Mouse (Mus musculus): Measurements from ENCODE around the gene Sfpq. TPM values are rescaled to one million over a fixed set of nuclear protein-coding genes. Genes with fewer than 3 reads are reported as not detected.
"Not testable (repeated sequence)": the region's sequence is repeated elsewhere in the genome, so short reads cannot be mapped to it uniquely, and the experiment has no call there.

The Sfpq gene
- polyA plus RNA-seq, 1 experiment from 2014 or later = 160 TPM

GRCm38 (mm10) chr4:126999372-126999771, 21.8 kb upstream of the Sfpq start:
- not testable (repeated sequence) for H3K9me3 ChIP-seq (ENCODE audit: control insufficient read depth, low read length); H3K36me3 ChIP-seq (ENCODE audit: control insufficient read depth, insufficient read depth, low read length); DNase-seq (ENCODE audit: low spot score, missing footprints); H3K4me2 ChIP-seq; ATAC-seq (ENCODE audit: low FRiP score); H3K27ac ChIP-seq (ENCODE audit: low read depth, low read length); H3K4me3 ChIP-seq (ENCODE audit: low read depth, low read length); H3K9ac ChIP-seq (ENCODE audit: low read length); H3K4me1 ChIP-seq (ENCODE audit: control insufficient read depth, insufficient read depth, low read length); H3K27me3 ChIP-seq (ENCODE audit: control insufficient read depth, insufficient read depth, low read length)
- WGBS = 98% methylated on average over 16 of the region's 16 CpGs

DNA sequence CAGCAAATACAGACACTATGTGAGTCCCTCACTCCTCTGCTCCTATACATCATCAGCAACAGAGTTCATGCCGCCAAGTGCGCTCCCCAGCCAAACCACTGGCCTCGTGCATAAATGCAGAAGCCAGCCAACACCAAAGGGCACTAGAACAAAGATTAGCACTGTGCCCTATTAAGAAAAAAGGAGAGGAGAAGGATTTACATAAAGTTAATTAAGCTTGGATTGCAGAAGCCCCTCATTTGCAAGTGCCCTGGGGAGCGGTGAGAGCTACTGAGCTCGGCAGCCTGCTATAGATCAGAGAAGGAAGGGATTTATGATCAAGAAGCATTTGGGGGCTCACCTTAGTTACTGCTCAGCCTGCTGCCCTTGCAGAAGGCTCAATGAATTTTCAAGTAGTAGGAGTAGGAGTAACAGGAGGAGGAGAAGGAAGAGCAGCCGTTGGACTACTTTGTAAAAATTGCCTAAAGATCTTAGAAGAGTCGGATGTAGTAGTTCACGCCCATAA, 20.5 kb upstream of the Sfpq start:
- Histone ChIP-seq H3K9me3 (ENCODE audit: control insufficient read depth, low read length) (no peaks in the 10 kb centered on the region), H3K36me3 (ENCODE audit: control insufficient read depth, insufficient read depth, low read length) (no peaks in the 10 kb centered on the region), H3K27me3 (ENCODE audit: control insufficient read depth, insufficient read depth, low read length) (no peaks in the 10 kb centered on the region), H3K9ac (ENCODE audit: low read length) (no peak overlapping the region), H3K27ac (ENCODE audit: low read depth, low read length) (no peak overlapping the region), H3K4me2 (no peak overlapping the region), H3K4me1 (ENCODE audit: control insufficient read depth, insufficient read depth, low read length) (peaks cover 7% of the 10 kb centered on the region), H3K4me3 (ENCODE audit: low read depth, low read length) (no peak overlapping the region)
- 33% methylated on average over 8 of the region's 8 CpGs for WGBS
- DNase-seq (ENCODE audit: low spot score, missing footprints) (no peak), ATAC-seq (ENCODE audit: low FRiP score) (no peak)

- Histone ChIP-seq H3K27me3 (ENCODE audit: control insufficient read depth, insufficient read depth, low read length) (no peaks in the 10 kb centered on the region), H3K4me3 (ENCODE audit: low read depth, low read length) (no peak overlapping the region), H3K4me2 (no peak overlapping the region), H3K4me1 (ENCODE audit: control insufficient read depth, insufficient read depth, low read length) (peaks cover 10% of the 10 kb centered on the region), H3K27ac (ENCODE audit: low read depth, low read length) (no peak overlapping the region), H3K9me3 (ENCODE audit: control insufficient read depth, low read length) (no peaks in the 10 kb centered on the region), H3K36me3 (ENCODE audit: control insufficient read depth, insufficient read depth, low read length) (no peaks in the 10 kb centered on the region), H3K9ac (ENCODE audit: low read length) (no peak overlapping the region; the same call in 1 of the 2 replicates)
- ATAC-seq (ENCODE audit: low FRiP score) (no peak), DNase-seq (ENCODE audit: low spot score, missing footprints) (no peak)
- 87% methylated on average over 3 of the region's 3 CpGs for WGBS
These were observed 16.7 kb upstream of the Sfpq start for GRCm38 (mm10) chr4:127004384-127004783.

GRCm38 (mm10) chr4:127005113-127005936, 15.8 kb upstream of the Sfpq start:
- WGBS = 15% methylated on average over 25 of the region's 25 CpGs
- H3K4me1 ChIP-seq (ENCODE audit: control insufficient read depth, insufficient read depth, low read length) = peaks cover 10% of the 10 kb centered on the region

DNA sequence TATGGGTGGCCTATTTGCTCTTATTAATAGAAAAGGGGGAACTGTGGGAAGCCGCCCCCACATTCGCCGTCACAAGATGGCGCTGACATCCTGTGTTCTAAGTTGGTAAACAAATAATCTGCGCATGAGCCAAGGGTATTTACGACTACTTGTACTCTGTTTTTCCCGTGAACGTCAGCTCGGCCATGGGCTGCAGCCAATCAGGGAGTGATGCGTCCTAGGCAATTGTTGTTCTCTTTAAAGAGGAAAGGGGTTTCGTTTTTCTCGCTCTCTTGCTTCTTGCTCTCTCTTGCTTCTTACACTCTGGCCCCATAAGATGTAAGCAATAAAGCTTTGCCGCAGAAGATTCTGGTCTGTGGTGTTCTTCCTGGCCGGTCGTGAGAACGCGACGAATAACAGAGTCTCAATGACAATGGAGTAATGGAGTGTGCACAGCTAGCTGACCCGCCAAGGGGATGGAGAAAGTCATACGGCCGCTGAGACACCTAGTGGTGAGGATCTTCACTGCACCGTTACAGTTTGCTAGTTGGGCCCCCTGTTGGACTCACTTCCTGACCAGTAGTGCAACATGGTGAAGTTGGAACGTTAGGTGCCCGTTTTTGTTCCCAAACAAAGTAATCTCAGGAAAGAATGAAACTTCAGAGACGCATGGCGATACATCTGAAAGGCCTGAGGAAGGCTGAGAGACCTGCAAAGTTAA, 5.7 kb upstream of the Sfpq start:
- WGBS = 12% methylated on average over 14 of the region's 26 CpGs
- not testable (repeated sequence) for H3K9me3 ChIP-seq (ENCODE audit: control insufficient read depth, low read length); H3K27me3 ChIP-seq (ENCODE audit: control insufficient read depth, insufficient read depth, low read length); H3K4me1 ChIP-seq (ENCODE audit: control insufficient read depth, insufficient read depth, low read length); H3K4me3 ChIP-seq (ENCODE audit: low read depth, low read length); H3K9ac ChIP-seq (ENCODE audit: low read length); H3K27ac ChIP-seq (ENCODE audit: low read depth, low read length); H3K36me3 ChIP-seq (ENCODE audit: control insufficient read depth, insufficient read depth, low read length)
- H3K4me2 ChIP-seq = peak overlapping the region; percentile 24; the same call in 1 of the 2 replicates
- ATAC-seq (ENCODE audit: low FRiP score) (peak; percentile 87), DNase-seq (ENCODE audit: low spot score, missing footprints) (peak; percentile 98)

More at GRCm38 (mm10) chr4:127005113-127005936, 15.8 kb upstream of the Sfpq start:
- DNase-seq (ENCODE audit: low spot score, missing footprints) = peak; percentile 96
- Histone ChIP-seq H3K27ac (ENCODE audit: low read depth, low read length) (no peak overlapping the region), H3K36me3 (ENCODE audit: control insufficient read depth, insufficient read depth, low read length) (no peaks in the 10 kb centered on the region), H3K4me3 (ENCODE audit: low read depth, low read length) (peak overlapping the region; percentile 22), H3K27me3 (ENCODE audit: control insufficient read depth, insufficient read depth, low read length) (no peaks in the 10 kb centered on the region), H3K9ac (ENCODE audit: low read length) (peak overlapping the region; percentile 58), H3K4me2 (peak overlapping the region; percentile 45), H3K9me3 (ENCODE audit: control insufficient read depth, low read length) (no peaks in the 10 kb centered on the region)
- ATAC-seq (ENCODE audit: low FRiP score) = peak; percentile 76

- ATAC-seq (ENCODE audit: low FRiP score) = no peak
- 81% methylated on average over 4 of the region's 4 CpGs for WGBS
These were observed 4.8 kb upstream of the Sfpq start for GRCm38 (mm10) chr4:127016366-127016765.

GRCm38 (mm10) chr4:127020411-127021150, 543 bp upstream of the Sfpq start:
- DNase-seq (ENCODE audit: low spot score, missing footprints) (peak; percentile 92), ATAC-seq (ENCODE audit: low FRiP score) (no peak)
- H3K9ac ChIP-seq (ENCODE audit: low read length) = peak overlapping the region; percentile 17; the same call in 1 of the 2 replicates
- H3K9me3 ChIP-seq (ENCODE audit: control insufficient read depth, low read length) = no peaks in the 10 kb centered on the region
- no peaks in the 10 kb centered on the region for H3K27me3 ChIP-seq (ENCODE audit: control insufficient read depth, insufficient read depth, low read length)
- WGBS = 12% methylated on average over 13 of the region's 13 CpGs
- no peak overlapping the region for H3K27ac ChIP-seq (ENCODE audit: low read depth, low read length)
- peaks cover 12% of the 10 kb centered on the region for H3K4me1 ChIP-seq (ENCODE audit: control insufficient read depth, insufficient read depth, low read length)
- peaks cover 7% of the 10 kb centered on the region; the same call in 1 of the 2 replicates for H3K36me3 ChIP-seq (ENCODE audit: control insufficient read depth, insufficient read depth, low read length)
- peak overlapping the region; percentile 100 for H3K4me3 ChIP-seq (ENCODE audit: low read depth, low read length)
- H3K4me2 ChIP-seq = peak overlapping the region; percentile 48

More at GRCm38 (mm10) chr4:127016366-127016765, 4.8 kb upstream of the Sfpq start:
- no peak overlapping the region for H3K4me3 ChIP-seq (ENCODE audit: low read depth, low read length)
- no peak overlapping the region for H3K27ac ChIP-seq (ENCODE audit: low read depth, low read length)
- no peaks in the 10 kb centered on the region for H3K9me3 ChIP-seq (ENCODE audit: control insufficient read depth, low read length)
- no peak overlapping the region for H3K4me2 ChIP-seq
- H3K36me3 ChIP-seq (ENCODE audit: control insufficient read depth, insufficient read depth, low read length) = no peaks in the 10 kb centered on the region
- no peaks in the 10 kb centered on the region for H3K4me1 ChIP-seq (ENCODE audit: control insufficient read depth, insufficient read depth, low read length)
- no peak for DNase-seq (ENCODE audit: low spot score, missing footprints)
- no peaks in the 10 kb centered on the region for H3K27me3 ChIP-seq (ENCODE audit: control insufficient read depth, insufficient read depth, low read length)
- no peak overlapping the region for H3K9ac ChIP-seq (ENCODE audit: low read length)

GRCm38 (mm10) chr4:127021989-127022626, 984 bp downstream of the Sfpq start:
- Histone ChIP-seq H3K4me2 (peak overlapping the region; percentile 89), H3K9ac (ENCODE audit: low read length) (peak overlapping the region; percentile 100), H3K27ac (ENCODE audit: low read depth, low read length) (peak overlapping the region; percentile 96), H3K36me3 (ENCODE audit: control insufficient read depth, insufficient read depth, low read length) (peaks cover 19% of the 10 kb centered on the region), H3K27me3 (ENCODE audit: control insufficient read depth, insufficient read depth, low read length) (no peaks in the 10 kb centered on the region), H3K9me3 (ENCODE audit: control insufficient read depth, low read length) (no peaks in the 10 kb centered on the region), H3K4me3 (ENCODE audit: low read depth, low read length) (peak overlapping the region; percentile 100), H3K4me1 (ENCODE audit: control insufficient read depth, insufficient read depth, low read length) (peaks cover 15% of the 10 kb centered on the region)
- ATAC-seq (ENCODE audit: low FRiP score) = peak; percentile 78
- under 1% methylated on average over 50 of the region's 53 CpGs for WGBS
- DNase-seq (ENCODE audit: low spot score, missing footprints) = peak; percentile 97

Data from midbrain, embryonic 11.5 days (tissue).